Mouse (Mus musculus): ENCODE data around the gene Actr1a.

- TF ChIP-seq POLR2A (IDR thresholded peaks at IDR 0.05; ENCODE audit: extremely low read depth, insufficient read depth, low read length) (peak; percentile 84), CTCF (IDR thresholded peaks at IDR 0.05; ENCODE audit: extremely low read depth, insufficient read depth, low read length) (peak; percentile 85)
These were observed 1.3 kb upstream of the Actr1a start, which contains the start of gene Sufu for GRCm38 (mm10) chr19:46396686-46397435.
